Mouse (Mus musculus): Measurements from ENCODE around the gene Usp18.

The Usp18 gene

DNA sequence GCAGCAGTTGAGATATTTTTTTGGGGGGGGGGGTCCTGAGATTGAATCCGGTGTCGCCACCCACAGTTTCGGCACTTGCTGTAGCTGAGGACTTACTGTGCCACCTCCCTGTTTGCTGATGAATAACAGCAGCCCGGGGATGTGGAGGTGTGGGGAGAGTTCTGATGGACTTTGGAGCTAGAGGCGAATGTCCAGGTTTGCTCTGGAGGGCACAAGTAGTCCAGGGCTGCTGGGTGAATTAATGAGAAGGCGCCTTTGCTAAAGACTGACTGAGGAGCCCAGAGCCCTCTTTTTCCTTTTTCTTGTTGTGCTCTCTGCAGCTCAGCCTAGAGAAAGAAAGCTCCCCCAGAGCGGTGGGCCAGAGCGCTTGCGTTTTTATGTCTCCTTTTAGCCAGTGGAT is 58.9 kb downstream of the Usp18 start:
- no peak for DNase-seq

DNA sequence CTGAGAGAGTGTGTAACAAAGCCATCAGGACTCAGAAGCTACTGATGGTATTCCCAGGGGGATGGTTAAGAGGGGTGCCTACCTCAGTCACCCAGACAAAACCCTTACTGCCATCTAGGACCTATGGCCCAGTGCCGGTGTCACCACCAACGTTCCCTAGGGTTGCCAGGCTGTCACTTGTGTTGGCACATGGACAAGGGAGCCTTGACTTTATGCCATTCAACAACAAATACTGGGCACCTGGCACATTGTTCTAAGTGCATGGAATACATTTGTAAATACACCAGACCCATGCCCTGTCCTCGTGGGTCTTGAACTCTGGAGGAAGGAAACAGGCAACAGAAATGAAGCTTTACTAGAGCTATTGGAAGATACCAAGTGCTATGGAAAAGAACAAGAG is 59.9 kb downstream of the Usp18 start:
- DNase-seq: no peak

- DNase-seq: no peak
Observed at GRCm38 (mm10) chr6:121310984-121311383, 65.3 kb downstream of the Usp18 start.

DNA sequence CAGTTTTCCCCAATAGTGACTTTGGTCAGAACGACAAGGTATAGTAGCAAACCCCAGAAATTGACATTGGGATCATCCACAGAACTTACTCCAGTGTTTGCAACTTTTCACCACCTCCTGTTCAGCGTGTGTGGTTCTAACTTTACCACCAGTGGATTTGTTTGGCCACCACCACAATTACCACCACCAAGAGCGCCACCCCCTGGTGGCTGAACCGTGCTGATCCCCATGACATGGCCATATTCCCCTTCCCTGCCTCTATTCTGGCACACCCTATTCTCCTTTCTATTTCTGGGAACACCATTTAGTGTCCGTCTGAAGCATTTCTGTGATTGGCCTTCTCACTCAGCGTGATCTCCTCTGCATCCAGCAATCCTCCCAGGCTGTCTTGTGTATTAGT is 73.4 kb downstream of the Usp18 start:
- peak; percentile 56 for DNase-seq

Measured in thymus, postnatal 4 days (tissue).